16 mouse cellular contexts compared by ENCODE assay signal in genomic region chr11:68089426-68089825, GRCm38 (mm10).
A peak's percentile ranks its signal among the peaks of the same experiment; 100 is the strongest.
DNase-seq lines count a peak whose midpoint lies in the region; ATAC-seq lines count a peak whose summit lies in the region.
"Had no signal": no experiment of that assay in that cellular context is flagged by ENCODE, and none has a peak within 500 bp of the region (broad histone marks: within the 10 kb centered on the region; RNA-seq: fewer than 3 reads in every experiment).

No protein-coding gene starts in this region.

- no peaks in the 10 kb centered on the region for H3K9me3 ChIP-seq in heart, embryonic 15.5 days (replicated peaks)
- H3K9me3 ChIP-seq: hindbrain, embryonic 13.5 days; stomach, embryonic 15.5 days had no signal

- H3K9ac ChIP-seq in heart, embryonic 15.5 days: no peak overlapping the region
- H3K9ac ChIP-seq: hindbrain, embryonic 13.5 days; liver, embryonic 14.5 days; stomach, embryonic 15.5 days had no signal

- H3K27ac ChIP-seq in heart, embryonic 15.5 days: 0 out of 2 replicates have a peak overlapping the region, but pooled peaks have one; percentile 6
- H3K27ac ChIP-seq: hindbrain, embryonic 13.5 days; liver, embryonic 14.5 days; stomach, embryonic 15.5 days had no signal

- intact Hi-C loops in heart, postnatal 36 days (cut with DNase I): no loop called here

- no peaks in the 10 kb centered on the region for H3K36me3 ChIP-seq in heart, embryonic 15.5 days
- H3K36me3 ChIP-seq: hindbrain, embryonic 13.5 days; stomach, embryonic 15.5 days had no signal

- no peak for ATAC-seq in heart, embryonic 15.5 days (replicated peaks; ENCODE audit: insufficient number of reproducible peaks, insufficient read depth, low FRiP score, low read depth)

- H3K27me3 ChIP-seq in heart, embryonic 15.5 days: no peaks in the 10 kb centered on the region
- H3K27me3 ChIP-seq: hindbrain, embryonic 13.5 days; stomach, embryonic 15.5 days had no signal

- peak; percentile 38 for DNase-seq in embryo, embryonic 10 days (ENCODE audit: low spot score)
- no peak for DNase-seq in embryo, embryonic 11 days
- DNase-seq in heart, postnatal 36 days: no peak
- peak; percentile 8 for DNase-seq in retina, postnatal 1 day
- no peak for DNase-seq in retina, embryonic 14.5 days (ENCODE audit: low spot score)
- DNase-seq in frontal cortex, adult 2 months (ENCODE audit: extremely low spot score in 1 of 2, low spot score in 1 of 2): no peak
- DNase-seq in cerebellum, postnatal 10 days: no peak
- DNase-seq: adrenal gland, adult 2 months; cerebellum, postnatal 14 days; gastrocnemius, postnatal 25 days; kidney, adult 18-20 months; right cerebral cortex, postnatal 4 days had no signal

- H3K4me3 ChIP-seq in heart, embryonic 15.5 days: no peak overlapping the region
- H3K4me3 ChIP-seq: hindbrain, embryonic 13.5 days; stomach, embryonic 15.5 days had no signal

- WGBS in heart, embryonic 15.5 days: 59% methylated on average over 9 of the region's 9 CpGs

- peaks cover 11% of the 10 kb centered on the region for H3K4me1 ChIP-seq in heart, embryonic 15.5 days (replicated peaks)

- H3K4me2 ChIP-seq in heart, embryonic 15.5 days: peak overlapping the region; percentile 7; the same call in 1 of the 2 replicates
- H3K4me2 ChIP-seq: hindbrain, embryonic 13.5 days; stomach, embryonic 15.5 days had no signal

Comparison
In these comparisons a context has a peak if more than half of its experiments do, and no peak if none do; other contexts are left out.
1. DNase-seq: peak in embryo, embryonic 10 days (single experiment) and retina, postnatal 1 day (single experiment); none in embryo, embryonic 11 days (single experiment), heart, postnatal 36 days (0 of 2), retina, embryonic 14.5 days (single experiment), frontal cortex, adult 2 months (0 of 2) and cerebellum, postnatal 10 days (0 of 2).